Mouse (Mus musculus): ENCODE results near the gene Scgb2b20. TPM values are rescaled to one million over a fixed set of nuclear protein-coding genes. Genes with fewer than 3 reads are reported as not detected.
"Not testable (repeated sequence)": the region's sequence is repeated elsewhere in the genome, so short reads cannot be mapped to it uniquely, and the experiment has no call there.

The Scgb2b20 gene
- not detected for total RNA-seq (2021)
- long read RNA-seq, experiment 1, result 0 reads
- long read RNA-seq, experiment 2, result 0 reads

GRCm38 (mm10) chr7:33366222-33366621 is at the start of gene Scgb2b20:
Scgb2b20 (minus strand) TSS chr7:33366322.
- not testable (repeated sequence) for DNase-seq (ENCODE audit: low spot score in 2 of 2)

- DNase-seq (ENCODE audit: low spot score in 2 of 2), result not testable (repeated sequence)
These were observed 43.6 kb upstream of the Scgb2b20 start for GRCm38 (mm10) chr7:33409681-33410080.

- no peak for DNase-seq (ENCODE audit: low spot score in 2 of 2)
These were observed 35.5 kb upstream of the Scgb2b20 start for GRCm38 (mm10) chr7:33401650-33402049.

- not testable (repeated sequence) for DNase-seq (ENCODE audit: low spot score in 2 of 2)
These were observed 33.6 kb upstream of the Scgb2b20 start for GRCm38 (mm10) chr7:33399749-33400148.

GRCm38 (mm10) chr7:33372934-33373333 is 6.8 kb upstream of the Scgb2b20 start, which contains the start of gene Scgb1b20:
Scgb1b20 (plus strand) TSS chr7:33373234.
- not testable (repeated sequence) for DNase-seq (ENCODE audit: low spot score in 2 of 2)

Other genes starting within 250 kb of the Scgb2b20 start
- not detected for gene Scgb2b18, start 192.5 kb downstream of the Scgb2b20 start, total RNA-seq (2021)
- gene Scgb1b18, start 180.8 kb downstream of the Scgb2b20 start, total RNA-seq (2021), result not detected
- gene Scgb2b19, start 86.0 kb downstream of the Scgb2b20 start, total RNA-seq (2021), result not detected
- not detected for gene Scgb1b19, start 79.0 kb downstream of the Scgb2b20 start, total RNA-seq (2021)
- gene Scgb1b20, start 6.9 kb upstream of the Scgb2b20 start, total RNA-seq (2021), result not detected
- gene Scgb2b21, start 154.1 kb upstream of the Scgb2b20 start, total RNA-seq (2021), result not detected